ENCODE assay signal across 23 mouse cellular contexts in the genomic region with DNA sequence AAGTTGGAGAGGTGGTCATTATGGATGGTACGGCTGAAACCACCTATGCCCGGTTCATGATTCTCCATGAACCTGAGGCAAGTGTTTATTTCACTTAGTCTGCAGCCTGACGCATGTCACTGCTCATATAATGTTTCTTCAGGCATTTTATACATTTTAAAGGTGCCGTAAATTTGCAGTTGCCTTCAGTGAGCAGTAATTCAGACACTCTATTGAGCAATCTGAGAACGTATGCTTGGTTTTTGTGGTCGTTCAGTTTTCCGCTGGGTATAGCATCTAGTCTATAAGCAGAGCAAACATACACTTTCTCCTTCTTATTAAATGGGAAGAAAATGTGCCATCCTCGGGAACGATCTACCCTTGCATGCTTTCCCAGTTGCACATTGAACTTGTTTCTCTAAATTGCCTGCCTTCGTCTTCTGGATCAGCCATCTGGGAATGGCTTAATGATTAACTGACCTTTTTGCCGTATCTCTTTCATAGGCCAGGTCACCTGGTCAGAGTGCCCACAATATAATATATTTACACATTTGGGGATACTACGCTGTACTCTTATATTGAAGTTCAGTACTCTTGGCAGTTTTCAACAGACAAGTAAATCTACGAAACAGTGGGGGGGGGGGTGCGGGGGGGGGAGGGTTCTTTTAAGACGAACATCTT.
A peak's percentile ranks its signal among the peaks of the same experiment; 100 is the strongest.
DNase-seq lines count a peak whose midpoint lies in the region; ATAC-seq and TF ChIP-seq lines count a peak whose summit lies in the region.
"Had no signal": no experiment of that assay in that cellular context is flagged by ENCODE, and none has a peak within 500 bp of the region (broad histone marks: within the 10 kb centered on the region; RNA-seq: fewer than 3 reads in every experiment).

No protein-coding gene starts in this region.

- no peaks in the 10 kb centered on the region for H3K27me3 ChIP-seq in liver, adult 2 months (ENCODE audit: control insufficient read depth, insufficient read depth, low read length)
- no peaks in the 10 kb centered on the region for H3K27me3 ChIP-seq in stomach, embryonic 14.5 days (ENCODE audit: control insufficient read depth, insufficient read depth, low read length)
- H3K27me3 ChIP-seq: embryonic facial prominence, embryonic 13.5 days; forebrain, embryonic 13.5 days had no signal

- TF ChIP-seq CTCF in liver, adult 2 months (IDR thresholded peaks at IDR 0.05; ENCODE audit: low read depth, low read length) = no peak

- H3K4me1 ChIP-seq in liver, adult 2 months (ENCODE audit: control insufficient read depth, insufficient read depth, low read length) = peaks cover 3% of the 10 kb centered on the region; the same call in 1 of the 2 replicates
- no peaks in the 10 kb centered on the region for H3K4me1 ChIP-seq in stomach, embryonic 14.5 days (ENCODE audit: control insufficient read depth, insufficient read depth, low read length)
- H3K4me1 ChIP-seq: embryonic facial prominence, embryonic 13.5 days; forebrain, embryonic 13.5 days; heart, embryonic 10.5 days had no signal

- H3K79me2 ChIP-seq in liver, adult 2 months (ENCODE audit: control insufficient read depth, insufficient read depth, low read length) = peaks cover 3% of the 10 kb centered on the region; the same call in 1 of the 2 replicates

- H3K4me3 ChIP-seq in liver, adult 2 months (ENCODE audit: insufficient read depth, low read depth, low read length) = peak overlapping the region; percentile 52; the same call in 1 of the 2 replicates
- no peak overlapping the region for H3K4me3 ChIP-seq in stomach, embryonic 14.5 days (ENCODE audit: low read depth, low read length)
- H3K4me3 ChIP-seq: embryonic facial prominence, embryonic 13.5 days; erythroblast, embryonic 14.5 days; forebrain, embryonic 13.5 days; heart, embryonic 10.5 days; limb, embryonic 10.5 days had no signal

- ATAC-seq in stomach, embryonic 14.5 days (ENCODE audit: insufficient number of reproducible peaks, insufficient read depth, low FRiP score, low read depth) = peak; percentile 33; the same call in 1 of the 2 replicates
- ATAC-seq: CD4-positive, CD25-positive, alpha-beta regulatory T cell, adult 4 months; forebrain, embryonic 13.5 days had no signal

- WGBS in liver, adult 2 months = 32% methylated on average over 15 of the region's 15 CpGs
- 73% methylated on average over 15 of the region's 15 CpGs for WGBS in stomach, embryonic 14.5 days

- peak overlapping the region; percentile 44 for H3K27ac ChIP-seq in liver, adult 2 months (replicated peaks; ENCODE audit: insufficient read depth, low read depth, low read length)
- no peak overlapping the region for H3K27ac ChIP-seq in stomach, embryonic 14.5 days (ENCODE audit: low read length)
- H3K27ac ChIP-seq: embryonic facial prominence, embryonic 13.5 days; forebrain, embryonic 13.5 days; heart, embryonic 10.5 days; limb, embryonic 10.5 days had no signal

- H3K9me3 ChIP-seq in stomach, embryonic 14.5 days (ENCODE audit: control insufficient read depth, low read depth, low read length) = no peaks in the 10 kb centered on the region
- H3K9me3 ChIP-seq: embryonic facial prominence, embryonic 13.5 days; forebrain, embryonic 13.5 days; heart, embryonic 10.5 days; limb, embryonic 10.5 days had no signal

- no peak overlapping the region for H3K4me2 ChIP-seq in stomach, embryonic 14.5 days (replicated peaks; ENCODE audit: low read depth, low read length)
- H3K4me2 ChIP-seq: embryonic facial prominence, embryonic 13.5 days; forebrain, embryonic 13.5 days; midbrain, embryonic 11.5 days had no signal

- 0 out of 2 replicates have a peak, but pooled peaks cover 2% of the 10 kb centered on the region for H3K36me3 ChIP-seq in liver, adult 2 months (ENCODE audit: control insufficient read depth, insufficient read depth, low read length)
- peaks cover 3% of the 10 kb centered on the region; the same call in 1 of the 2 replicates for H3K36me3 ChIP-seq in stomach, embryonic 14.5 days (ENCODE audit: control insufficient read depth, insufficient read depth, low read length)

- no peak for TF ChIP-seq POLR2A in liver, adult 2 months (IDR thresholded peaks at IDR 0.05; ENCODE audit: extremely low read depth, insufficient read depth, low read length)

- peak overlapping the region; percentile 43; the same call in 1 of the 2 replicates for H3K9ac ChIP-seq in liver, adult 2 months (ENCODE audit: low read depth, low read length)
- H3K9ac ChIP-seq in stomach, embryonic 14.5 days (replicated peaks; ENCODE audit: low read depth, low read length) = no peak overlapping the region
- H3K9ac ChIP-seq: embryonic facial prominence, embryonic 13.5 days; forebrain, embryonic 13.5 days had no signal

- peak; percentile 94 for DNase-seq in liver, adult 2 months (ENCODE audit: extremely low read depth, low read depth, low spot score)
- no peak for DNase-seq in liver
- DNase-seq in kidney, adult 8-10 months = peak; percentile 28 to 68
- DNase-seq in kidney, postnatal 36 days = peak; percentile 10 to 68
- no peak for DNase-seq in layer of hippocampus, postnatal 10 days (ENCODE audit: low spot score in 2 of 2)
- no peak for DNase-seq in urinary bladder, postnatal 4 days (ENCODE audit: low spot score in 2 of 2)
- DNase-seq in spleen, postnatal 14 days (ENCODE audit: low spot score in 2 of 2) = no peak
- DNase-seq: adrenal gland, postnatal 25 days; cerebellum, adult 8-10 months; cerebellum, postnatal 36 days; embryo, embryonic 11 days; lung, adult 18-20 months; lung, postnatal 10 days; thymus, adult 18-20 months; thymus, postnatal 4 days had no signal

Comparison
In these comparisons a context has a peak if more than half of its experiments do, and no peak if none do; other contexts are left out.
1. DNase-seq: peak in liver, adult 2 months (single experiment), kidney, adult 8-10 months (2 of 2) and kidney, postnatal 36 days (2 of 2); none in liver (single experiment), layer of hippocampus, postnatal 10 days (0 of 2), urinary bladder, postnatal 4 days (0 of 2) and spleen, postnatal 14 days (0 of 2).